Mouse (Mus musculus): Measurements from ENCODE around the gene Sstr5. TPM values are rescaled to one million over a fixed set of nuclear protein-coding genes. Genes with fewer than 3 reads are reported as not detected.

The Sstr5 gene
- polyA plus RNA-seq, 1 experiment = not detected

DNA sequence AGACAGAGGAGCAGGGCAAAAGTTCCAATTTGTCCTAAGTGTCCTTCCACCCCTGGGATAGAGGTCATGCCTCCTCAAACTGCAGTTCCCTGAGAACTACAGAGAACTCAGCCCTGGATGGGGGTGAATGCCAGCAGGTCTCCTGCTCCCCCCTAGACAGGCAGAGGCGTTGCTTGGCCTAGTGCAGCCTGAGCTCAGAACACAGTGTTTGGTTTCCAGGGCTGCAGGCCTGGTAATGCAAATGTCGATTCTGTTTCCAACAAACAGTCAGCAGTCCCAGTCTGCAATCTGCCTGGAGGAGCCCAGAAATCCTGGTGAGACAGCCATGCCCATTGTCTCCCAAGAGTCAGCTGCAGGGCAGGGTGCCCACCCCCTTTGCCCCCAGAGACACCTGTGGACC, 42.8 kb downstream of the Sstr5 start, which contains the start of gene Tekt4:
Gene Tekt4, plus strand, starts transcription at position 344 of the 400 bp plus-strand sequence.
- DNase-seq = no peak
- Histone ChIP-seq H3K4me1 (replicated peaks; ENCODE audit: control insufficient read depth, insufficient read depth, low read length) (no peaks in the 10 kb centered on the region), H3K27me3 (ENCODE audit: control insufficient read depth, insufficient read depth, low read length) (no peaks in the 10 kb centered on the region), H3K27ac (ENCODE audit: control insufficient read depth, insufficient read depth, low read length) (no peak within 1 kb of the TSS), H3K36me3 (ENCODE audit: control insufficient read depth, insufficient read depth, low read length) (no peaks in the 10 kb centered on the region), H3K4me3 (ENCODE audit: control insufficient read depth, insufficient read depth, low read length) (no peak within 1 kb of the TSS)
- WGBS = 47% methylated on average over 2 of the region's 2 CpGs
- TF ChIP-seq POLR2A (IDR thresholded peaks at IDR 0.05; ENCODE audit: control insufficient read depth, extremely low read depth, insufficient read depth, low read length, poor library complexity) (no peak), CTCF (IDR thresholded peaks at IDR 0.05; ENCODE audit: borderline replicate concordance, control insufficient read depth, extremely low read depth, insufficient read depth, low read length, poor library complexity) (no peak)

DNA sequence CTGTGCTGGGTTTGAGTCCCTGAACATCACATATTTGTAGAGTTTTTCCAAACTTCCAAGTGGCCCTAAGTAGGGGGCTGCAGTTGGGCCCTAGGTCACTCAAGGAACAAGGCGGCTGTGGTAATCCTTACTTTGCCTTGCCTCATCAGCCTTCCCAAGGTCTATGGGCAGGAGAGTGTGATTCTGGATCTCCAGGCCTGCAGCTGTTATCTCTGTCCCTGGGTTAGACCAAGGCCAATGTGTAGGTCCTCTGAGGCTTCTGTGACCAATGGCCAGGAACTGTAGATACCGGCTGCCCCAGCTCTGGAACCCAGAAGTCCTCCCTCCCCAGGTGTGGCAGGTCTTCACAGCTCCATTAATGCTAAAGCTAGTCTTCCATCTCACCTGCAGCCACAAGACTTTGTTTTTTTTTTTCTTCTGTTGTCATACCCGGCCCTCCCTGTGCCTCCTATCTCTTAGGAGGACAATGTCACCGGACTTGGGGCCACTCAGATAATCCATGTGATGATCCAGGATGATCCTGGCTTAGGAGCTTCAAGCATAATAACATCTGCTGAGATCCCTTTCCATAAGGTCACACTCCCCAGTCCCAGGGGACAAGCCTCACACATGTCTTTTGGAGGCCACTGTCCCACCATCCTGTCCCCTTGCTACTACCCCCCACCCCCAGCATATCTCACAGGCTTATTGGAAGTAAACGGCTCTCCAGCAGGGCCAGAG, 44.7 kb downstream of the Sstr5 start:
- 83% methylated on average over 5 of the region's 5 CpGs for WGBS

DNA sequence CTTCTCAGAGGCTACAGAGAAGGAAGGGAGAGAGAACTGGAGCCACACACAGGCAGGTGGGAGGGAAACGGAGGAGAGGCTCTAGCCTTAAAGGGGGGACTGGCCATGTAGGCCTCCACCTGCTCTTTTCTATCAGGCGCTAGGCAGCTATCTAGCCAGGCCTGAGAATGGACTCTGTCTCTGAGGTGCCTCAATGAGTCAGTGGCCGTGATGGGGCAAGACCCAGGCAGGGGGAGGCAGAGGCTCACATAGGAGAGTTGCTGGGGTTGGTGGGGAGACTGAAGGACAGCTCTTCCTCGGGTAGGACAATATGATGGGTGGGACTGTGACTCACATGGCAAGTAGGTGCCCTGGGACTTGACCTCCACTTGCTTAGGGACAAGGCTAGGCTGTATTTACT, 46.8 kb downstream of the Sstr5 start:
- 70% methylated on average over 4 of the region's 4 CpGs for WGBS
- no peak overlapping the region for H3K4me3 ChIP-seq (ENCODE audit: control insufficient read depth, insufficient read depth, low read length)
- DNase-seq = no peak
- no peaks in the 10 kb centered on the region for H3K27me3 ChIP-seq (ENCODE audit: control insufficient read depth, insufficient read depth, low read length)
- H3K36me3 ChIP-seq (ENCODE audit: control insufficient read depth, insufficient read depth, low read length) = no peaks in the 10 kb centered on the region
- no peaks in the 10 kb centered on the region for H3K4me1 ChIP-seq (replicated peaks; ENCODE audit: control insufficient read depth, insufficient read depth, low read length)
- TF ChIP-seq CTCF (IDR thresholded peaks at IDR 0.05; ENCODE audit: borderline replicate concordance, control insufficient read depth, extremely low read depth, insufficient read depth, low read length, poor library complexity) (no peak), POLR2A (IDR thresholded peaks at IDR 0.05; ENCODE audit: control insufficient read depth, extremely low read depth, insufficient read depth, low read length, poor library complexity) (no peak)
- H3K27ac ChIP-seq (ENCODE audit: control insufficient read depth, insufficient read depth, low read length) = no peak overlapping the region

More for the DNA sequence above, 44.7 kb downstream of the Sstr5 start:
- no peaks in the 10 kb centered on the region for H3K27me3 ChIP-seq (ENCODE audit: control insufficient read depth, insufficient read depth, low read length)
- H3K4me3 ChIP-seq (ENCODE audit: control insufficient read depth, insufficient read depth, low read length) = no peak overlapping the region
- H3K36me3 ChIP-seq (ENCODE audit: control insufficient read depth, insufficient read depth, low read length) = no peaks in the 10 kb centered on the region
- TF ChIP-seq POLR2A (IDR thresholded peaks at IDR 0.05; ENCODE audit: control insufficient read depth, extremely low read depth, insufficient read depth, low read length, poor library complexity) = no peak
- no peak for TF ChIP-seq CTCF (IDR thresholded peaks at IDR 0.05; ENCODE audit: borderline replicate concordance, control insufficient read depth, extremely low read depth, insufficient read depth, low read length, poor library complexity)
- no peak for DNase-seq
- no peak overlapping the region for H3K27ac ChIP-seq (ENCODE audit: control insufficient read depth, insufficient read depth, low read length)
- H3K4me1 ChIP-seq (replicated peaks; ENCODE audit: control insufficient read depth, insufficient read depth, low read length) = no peaks in the 10 kb centered on the region

DNA sequence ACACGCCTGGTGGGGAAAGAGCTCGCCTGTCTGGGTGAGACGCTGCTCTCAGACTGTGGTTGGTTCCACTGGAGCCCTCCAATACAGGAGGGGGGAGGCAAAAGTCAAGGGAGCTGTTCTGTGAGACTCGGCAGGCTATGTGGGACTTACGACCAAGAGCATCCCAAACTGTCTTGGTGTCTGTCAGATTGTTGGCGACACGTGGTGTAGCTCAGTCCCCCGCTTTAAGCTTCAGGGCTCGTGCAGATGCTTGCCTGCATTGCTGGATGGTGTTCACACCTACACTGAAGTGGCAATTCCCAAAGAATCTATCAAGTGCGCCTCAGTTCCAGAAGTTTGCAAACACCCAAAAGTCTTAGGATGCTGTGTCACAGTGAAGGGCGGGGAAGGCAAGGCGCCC, 49.2 kb downstream of the Sstr5 start:
- no peak overlapping the region for H3K4me3 ChIP-seq (ENCODE audit: control insufficient read depth, insufficient read depth, low read length)
- no peaks in the 10 kb centered on the region for H3K27me3 ChIP-seq (ENCODE audit: control insufficient read depth, insufficient read depth, low read length)
- no peaks in the 10 kb centered on the region for H3K4me1 ChIP-seq (replicated peaks; ENCODE audit: control insufficient read depth, insufficient read depth, low read length)
- no peak overlapping the region for H3K27ac ChIP-seq (ENCODE audit: control insufficient read depth, insufficient read depth, low read length)
- 84% methylated on average over 12 of the region's 12 CpGs for WGBS
- no peak for DNase-seq
- no peak for TF ChIP-seq POLR2A (IDR thresholded peaks at IDR 0.05; ENCODE audit: control insufficient read depth, extremely low read depth, insufficient read depth, low read length, poor library complexity)
- no peak for TF ChIP-seq CTCF (IDR thresholded peaks at IDR 0.05; ENCODE audit: borderline replicate concordance, control insufficient read depth, extremely low read depth, insufficient read depth, low read length, poor library complexity)
- H3K36me3 ChIP-seq (ENCODE audit: control insufficient read depth, insufficient read depth, low read length) = no peaks in the 10 kb centered on the region

DNA sequence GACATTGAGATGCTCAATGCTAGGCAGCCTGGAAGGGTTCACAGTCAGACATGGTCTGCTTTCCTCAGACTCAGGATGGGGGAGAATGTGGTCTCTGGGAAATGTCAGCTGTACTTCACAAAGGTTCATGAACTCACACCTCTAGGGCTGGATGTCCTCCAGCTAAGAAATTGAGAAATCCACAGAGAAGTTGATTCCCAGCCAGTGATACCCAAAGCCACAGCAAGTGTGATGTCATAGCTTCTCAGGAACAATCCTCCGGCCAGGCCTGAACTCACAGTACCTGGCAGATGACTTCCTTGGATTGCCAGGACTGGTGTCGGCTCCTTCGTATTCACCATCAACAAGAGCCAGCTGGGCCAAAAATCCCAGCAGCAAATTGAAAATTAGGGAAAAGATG, 51.2 kb downstream of the Sstr5 start:
- 95% methylated on average over 3 of the region's 3 CpGs for WGBS
- no peaks in the 10 kb centered on the region for H3K27me3 ChIP-seq (ENCODE audit: control insufficient read depth, insufficient read depth, low read length)
- TF ChIP-seq CTCF (IDR thresholded peaks at IDR 0.05; ENCODE audit: borderline replicate concordance, control insufficient read depth, extremely low read depth, insufficient read depth, low read length, poor library complexity) = no peak
- no peak for TF ChIP-seq POLR2A (IDR thresholded peaks at IDR 0.05; ENCODE audit: control insufficient read depth, extremely low read depth, insufficient read depth, low read length, poor library complexity)

DNA sequence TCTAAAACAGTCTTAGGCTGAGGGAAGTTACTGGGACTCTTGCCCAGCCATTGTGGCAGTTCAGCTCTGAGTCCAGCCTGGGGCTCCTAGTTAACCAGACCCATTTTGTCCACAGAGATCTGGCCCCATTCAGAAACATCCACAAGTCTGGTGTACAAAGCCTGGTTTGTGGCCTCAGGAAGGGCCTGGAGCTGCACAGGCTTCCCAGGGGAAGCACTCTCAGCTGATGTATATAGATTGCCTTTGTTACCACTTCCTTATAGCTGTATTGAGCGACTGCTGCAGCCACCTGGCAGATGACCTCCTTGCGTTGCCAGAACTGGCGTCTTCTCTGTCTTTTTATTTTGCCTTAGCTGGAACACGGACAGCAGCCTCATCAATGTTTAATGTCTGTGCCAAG, 52.0 kb downstream of the Sstr5 start:
- H3K36me3 ChIP-seq (ENCODE audit: control insufficient read depth, insufficient read depth, low read length) = no peaks in the 10 kb centered on the region
- 28% methylated on average over 4 of the region's 4 CpGs for WGBS

More for the DNA sequence above, 51.2 kb downstream of the Sstr5 start:
- Histone ChIP-seq H3K4me1 (replicated peaks; ENCODE audit: control insufficient read depth, insufficient read depth, low read length) (no peaks in the 10 kb centered on the region), H3K27ac (ENCODE audit: control insufficient read depth, insufficient read depth, low read length) (no peak overlapping the region), H3K4me3 (ENCODE audit: control insufficient read depth, insufficient read depth, low read length) (no peak overlapping the region), H3K36me3 (ENCODE audit: control insufficient read depth, insufficient read depth, low read length) (no peaks in the 10 kb centered on the region)
- no peak for DNase-seq

More for the DNA sequence above, 52.0 kb downstream of the Sstr5 start:
- no peak overlapping the region for H3K4me3 ChIP-seq (ENCODE audit: control insufficient read depth, insufficient read depth, low read length)
- DNase-seq = no peak
- TF ChIP-seq POLR2A (IDR thresholded peaks at IDR 0.05; ENCODE audit: control insufficient read depth, extremely low read depth, insufficient read depth, low read length, poor library complexity) (no peak), CTCF (IDR thresholded peaks at IDR 0.05; ENCODE audit: borderline replicate concordance, control insufficient read depth, extremely low read depth, insufficient read depth, low read length, poor library complexity) (no peak)
- no peaks in the 10 kb centered on the region for H3K27me3 ChIP-seq (ENCODE audit: control insufficient read depth, insufficient read depth, low read length)
- H3K4me1 ChIP-seq (replicated peaks; ENCODE audit: control insufficient read depth, insufficient read depth, low read length) = no peaks in the 10 kb centered on the region
- H3K27ac ChIP-seq (ENCODE audit: control insufficient read depth, insufficient read depth, low read length) = no peak overlapping the region
